Mouse (Mus musculus): ENCODE data around the gene Ppp1r21. TPM values are rescaled to one million over a fixed set of nuclear protein-coding genes. Genes with fewer than 3 reads are reported as not detected.

The Ppp1r21 gene
- polyA plus RNA-seq, 1 experiment from 2014 or later: 10.4 TPM

DNA sequence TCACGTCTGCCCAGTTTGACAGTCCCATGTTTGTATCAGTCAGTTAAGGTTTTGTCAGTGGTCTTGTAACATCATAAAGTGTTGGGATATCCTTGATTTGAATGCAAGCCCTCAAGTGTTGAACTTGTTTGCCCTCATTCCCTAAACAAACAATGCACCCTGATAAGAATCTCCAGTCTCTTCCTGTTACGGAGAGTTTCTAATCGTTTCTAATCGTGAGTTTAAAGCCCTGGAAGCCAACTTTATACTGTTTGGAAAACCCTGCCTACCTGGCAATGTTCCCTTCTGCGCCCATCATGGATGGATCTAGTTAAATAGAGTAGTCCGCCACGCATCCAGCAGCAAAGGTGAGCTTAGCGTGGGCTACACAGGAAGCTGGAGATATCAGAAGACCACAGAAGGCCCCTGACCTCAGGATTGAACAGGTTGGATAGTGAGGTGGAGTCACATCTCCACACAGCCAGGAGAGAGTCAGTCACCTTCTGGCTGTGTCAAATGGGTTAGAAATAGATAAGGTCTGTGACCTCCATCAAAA, 70.6 kb downstream of the Ppp1r21 start:
- Histone ChIP-seq H3K9me3 (ENCODE audit: control insufficient read depth, low read length) (no peaks in the 10 kb centered on the region), H3K27me3 (ENCODE audit: control insufficient read depth, insufficient read depth, low read length) (no peaks in the 10 kb centered on the region), H3K4me3 (ENCODE audit: low read depth, low read length) (no peak overlapping the region), H3K9ac (ENCODE audit: low read length) (no peak overlapping the region), H3K4me1 (replicated peaks; ENCODE audit: control insufficient read depth, insufficient read depth) (peaks cover 5% of the 10 kb centered on the region; the same call in 1 of the 2 replicates), H3K4me2 (replicated peaks; ENCODE audit: low read depth) (no peak overlapping the region), H3K36me3 (ENCODE audit: control insufficient read depth, insufficient read depth, low read length) (no peaks in the 10 kb centered on the region; the same call in 1 of the 2 replicates), H3K27ac (replicated peaks) (no peak overlapping the region)
- DNase-seq (ENCODE audit: low spot score) (no peak), ATAC-seq (ENCODE audit: low FRiP score, low TSS enrichment) (no peak)
- WGBS: 57% methylated on average over 8 of the region's 8 CpGs
- no peak for TF ChIP-seq EP300 (optimal IDR thresholded peaks at IDR 0.05)

DNA sequence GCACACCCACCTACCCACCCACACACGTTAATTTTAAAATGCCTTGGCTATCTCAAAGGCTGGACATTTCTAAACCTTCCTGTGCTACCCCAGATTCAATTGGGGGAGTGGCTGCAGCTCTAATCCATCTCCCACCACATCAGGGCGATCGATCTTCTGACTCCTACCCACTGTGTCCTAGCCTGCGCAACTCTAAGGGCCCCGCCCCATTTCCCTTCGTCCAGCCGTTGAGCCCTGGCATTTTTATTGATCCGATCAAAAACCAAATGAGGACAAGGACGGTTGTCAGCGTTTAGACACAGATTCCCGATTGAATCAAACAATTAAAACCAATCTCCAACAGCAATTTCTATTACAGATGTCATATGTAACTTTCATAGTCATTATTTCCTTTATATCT, 74.0 kb downstream of the Ppp1r21 start:
- TF ChIP-seq CTCF (IDR thresholded peaks at IDR 0.05; ENCODE audit: low read depth) (no peak), EP300 (optimal IDR thresholded peaks at IDR 0.05) (no peak)
- no peak overlapping the region for H3K9ac ChIP-seq (ENCODE audit: low read length)
- ATAC-seq (ENCODE audit: low FRiP score, low TSS enrichment) (no peak), DNase-seq (ENCODE audit: low spot score) (no peak)
- no peak overlapping the region for H3K4me2 ChIP-seq (replicated peaks; ENCODE audit: low read depth)
- H3K4me1 ChIP-seq (replicated peaks; ENCODE audit: control insufficient read depth, insufficient read depth): peaks cover 5% of the 10 kb centered on the region; the same call in 1 of the 2 replicates
- no peak overlapping the region for H3K27ac ChIP-seq (replicated peaks)
- no peak overlapping the region for H3K4me3 ChIP-seq (ENCODE audit: low read depth, low read length)
- no peaks in the 10 kb centered on the region for H3K9me3 ChIP-seq (ENCODE audit: control insufficient read depth, low read length)
- H3K27me3 ChIP-seq (ENCODE audit: control insufficient read depth, insufficient read depth, low read length): no peaks in the 10 kb centered on the region
- 80% methylated on average over 11 of the region's 11 CpGs for WGBS
- no peaks in the 10 kb centered on the region; the same call in 1 of the 2 replicates for H3K36me3 ChIP-seq (ENCODE audit: control insufficient read depth, insufficient read depth, low read length)

DNA sequence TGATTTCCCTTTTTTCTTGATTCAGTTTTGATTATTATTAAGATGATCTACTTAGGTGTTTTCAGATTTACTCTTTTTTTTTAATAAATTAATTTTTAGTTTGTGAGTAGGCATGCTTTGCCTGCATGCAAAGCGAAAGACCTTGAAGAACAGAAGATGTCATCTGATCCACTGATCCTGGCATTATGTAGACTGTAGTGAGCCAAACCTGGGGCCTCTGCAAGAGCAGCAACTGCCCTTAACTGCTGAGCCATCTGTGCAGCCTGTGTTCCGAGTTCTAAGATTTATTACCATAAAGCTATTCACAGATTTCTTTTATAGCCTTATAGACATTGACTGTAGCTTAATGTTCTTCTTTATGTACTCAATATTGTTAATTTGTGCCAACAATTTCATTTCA, 76.1 kb downstream of the Ppp1r21 start:
- WGBS: 67% methylated on average over 2 of the region's 2 CpGs
- no peak for TF ChIP-seq CTCF (IDR thresholded peaks at IDR 0.05; ENCODE audit: low read depth)
- no peak for TF ChIP-seq EP300 (optimal IDR thresholded peaks at IDR 0.05)
- Histone ChIP-seq H3K9ac (ENCODE audit: low read length) (no peak overlapping the region), H3K4me1 (replicated peaks; ENCODE audit: control insufficient read depth, insufficient read depth) (no peaks in the 10 kb centered on the region), H3K4me3 (ENCODE audit: low read depth, low read length) (no peak overlapping the region), H3K4me2 (replicated peaks; ENCODE audit: low read depth) (no peak overlapping the region), H3K27me3 (ENCODE audit: control insufficient read depth, insufficient read depth, low read length) (no peaks in the 10 kb centered on the region), H3K9me3 (ENCODE audit: control insufficient read depth, low read length) (no peaks in the 10 kb centered on the region), H3K27ac (replicated peaks) (no peak overlapping the region), H3K36me3 (ENCODE audit: control insufficient read depth, insufficient read depth, low read length) (no peaks in the 10 kb centered on the region; the same call in 1 of the 2 replicates)
- DNase-seq (ENCODE audit: low spot score) (no peak), ATAC-seq (ENCODE audit: low FRiP score, low TSS enrichment) (no peak)

DNA sequence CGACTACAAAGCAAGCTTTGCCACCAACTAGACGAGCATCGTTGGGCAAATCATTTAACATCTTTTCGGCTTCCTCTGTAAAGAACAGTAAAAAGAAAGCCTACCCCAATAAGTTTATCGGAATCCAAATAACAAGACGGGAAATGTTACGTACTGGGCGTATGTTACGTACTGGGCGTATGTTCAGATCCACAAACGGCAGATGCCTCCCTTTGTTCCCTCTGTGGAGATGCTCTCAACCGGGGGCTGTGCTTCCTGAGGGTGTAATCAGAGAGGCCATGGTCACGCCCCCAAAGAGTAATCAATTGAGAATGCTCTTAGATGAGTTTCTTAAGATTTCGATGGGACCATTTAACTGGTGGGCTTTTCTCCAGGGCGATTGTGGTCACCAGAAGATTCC, 79.4 kb downstream of the Ppp1r21 start:
- no peak for ATAC-seq (ENCODE audit: low FRiP score, low TSS enrichment)
- Histone ChIP-seq H3K4me1 (replicated peaks; ENCODE audit: control insufficient read depth, insufficient read depth) (no peaks in the 10 kb centered on the region), H3K9ac (ENCODE audit: low read length) (no peak overlapping the region), H3K4me2 (replicated peaks; ENCODE audit: low read depth) (no peak overlapping the region), H3K27ac (replicated peaks) (no peak overlapping the region), H3K9me3 (ENCODE audit: control insufficient read depth, low read length) (no peaks in the 10 kb centered on the region), H3K4me3 (ENCODE audit: low read depth, low read length) (no peak overlapping the region), H3K36me3 (ENCODE audit: control insufficient read depth, insufficient read depth, low read length) (no peaks in the 10 kb centered on the region; the same call in 1 of the 2 replicates), H3K27me3 (ENCODE audit: control insufficient read depth, insufficient read depth, low read length) (no peaks in the 10 kb centered on the region)
- no peak for DNase-seq (ENCODE audit: low spot score)
- 86% methylated on average over 15 of the region's 15 CpGs for WGBS
- no peak for TF ChIP-seq CTCF (IDR thresholded peaks at IDR 0.05; ENCODE audit: low read depth)
- no peak for TF ChIP-seq EP300 (optimal IDR thresholded peaks at IDR 0.05)

DNA sequence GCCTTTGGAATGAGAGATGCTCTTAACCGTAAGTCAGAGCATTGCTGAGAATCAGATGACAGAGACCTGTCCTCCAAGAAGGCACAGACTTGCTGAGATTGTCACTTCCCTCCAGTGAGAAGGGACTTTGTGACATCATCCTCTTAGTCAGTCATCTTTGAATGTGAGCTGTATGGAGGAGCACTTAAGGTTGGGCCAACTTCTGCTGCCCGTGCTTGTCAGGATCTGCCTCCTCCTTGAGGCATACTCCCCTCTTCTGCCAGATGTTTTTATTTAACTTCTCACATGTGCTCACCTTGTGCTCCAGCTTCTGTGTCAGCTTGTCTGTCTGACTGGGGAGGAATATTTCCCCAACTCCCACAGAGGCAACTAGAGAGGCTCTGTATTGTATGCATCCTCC, 81.1 kb downstream of the Ppp1r21 start:
- WGBS: 65% methylated on average over 2 of the region's 2 CpGs
- DNase-seq (ENCODE audit: low spot score) (no peak), ATAC-seq (ENCODE audit: low FRiP score, low TSS enrichment) (no peak)
- no peak overlapping the region for H3K27ac ChIP-seq (replicated peaks)
- H3K36me3 ChIP-seq (ENCODE audit: control insufficient read depth, insufficient read depth, low read length): no peaks in the 10 kb centered on the region
- H3K4me1 ChIP-seq (replicated peaks; ENCODE audit: control insufficient read depth, insufficient read depth): no peaks in the 10 kb centered on the region
- H3K27me3 ChIP-seq (ENCODE audit: control insufficient read depth, insufficient read depth, low read length): no peaks in the 10 kb centered on the region
- H3K9me3 ChIP-seq (ENCODE audit: control insufficient read depth, low read length): no peaks in the 10 kb centered on the region
- TF ChIP-seq CTCF (IDR thresholded peaks at IDR 0.05; ENCODE audit: low read depth): no peak
- TF ChIP-seq EP300 (optimal IDR thresholded peaks at IDR 0.05): no peak
- no peak overlapping the region for H3K9ac ChIP-seq (ENCODE audit: low read length)
- no peak overlapping the region for H3K4me2 ChIP-seq (replicated peaks; ENCODE audit: low read depth)
- no peak overlapping the region for H3K4me3 ChIP-seq (ENCODE audit: low read depth, low read length)

DNA sequence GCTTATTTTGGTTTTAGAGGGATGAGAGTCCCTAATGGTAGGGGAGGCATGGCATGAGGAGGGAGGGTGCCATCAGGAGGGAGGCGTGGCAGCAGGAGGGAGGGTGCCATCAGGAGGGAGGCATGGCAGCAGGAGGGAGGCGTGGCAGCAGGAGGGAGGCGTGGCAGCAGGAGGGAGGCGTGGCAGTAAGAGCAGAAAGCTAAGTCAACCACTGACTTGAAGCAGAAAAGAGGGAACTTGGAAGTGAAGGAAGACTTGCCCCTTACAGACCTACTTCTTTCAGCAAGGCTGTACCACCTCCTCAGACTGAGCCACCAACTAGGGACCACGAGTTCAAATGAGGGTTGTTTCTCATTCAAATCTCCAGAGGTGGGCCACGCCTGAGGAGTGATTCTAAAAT, 83.3 kb downstream of the Ppp1r21 start:
- 45% methylated on average over 6 of the region's 6 CpGs for WGBS

More for the DNA sequence above, 83.3 kb downstream of the Ppp1r21 start:
- DNase-seq (ENCODE audit: low spot score) (peak; percentile 69), ATAC-seq (ENCODE audit: low FRiP score, low TSS enrichment) (peak; percentile 41)
- Histone ChIP-seq H3K9ac (ENCODE audit: low read length) (no peak overlapping the region), H3K9me3 (ENCODE audit: control insufficient read depth, low read length) (no peaks in the 10 kb centered on the region), H3K27me3 (ENCODE audit: control insufficient read depth, insufficient read depth, low read length) (no peaks in the 10 kb centered on the region), H3K4me1 (replicated peaks; ENCODE audit: control insufficient read depth, insufficient read depth) (no peaks in the 10 kb centered on the region), H3K36me3 (ENCODE audit: control insufficient read depth, insufficient read depth, low read length) (no peaks in the 10 kb centered on the region), H3K4me3 (ENCODE audit: low read depth, low read length) (no peak overlapping the region), H3K27ac (replicated peaks) (no peak overlapping the region), H3K4me2 (replicated peaks; ENCODE audit: low read depth) (no peak overlapping the region)
- TF ChIP-seq CTCF (IDR thresholded peaks at IDR 0.05; ENCODE audit: low read depth) (no peak), EP300 (optimal IDR thresholded peaks at IDR 0.05) (no peak)
